Mouse (Mus musculus) ovary, postnatal 14 days (tissue): Measurements from ENCODE around the gene Kcnj6.

ENCODE experiments used
- DNase-seq: peaks from one replicate; pipeline ENCODE4 v3.0.0; 2022; ENCODE audit warnings: low spot score

Kcnj6 gene

GRCm38 (mm10) chr16:94714483-94714882 lies 283.0 kb downstream of the Kcnj6 start:
- no peak for DNase-seq

DNA sequence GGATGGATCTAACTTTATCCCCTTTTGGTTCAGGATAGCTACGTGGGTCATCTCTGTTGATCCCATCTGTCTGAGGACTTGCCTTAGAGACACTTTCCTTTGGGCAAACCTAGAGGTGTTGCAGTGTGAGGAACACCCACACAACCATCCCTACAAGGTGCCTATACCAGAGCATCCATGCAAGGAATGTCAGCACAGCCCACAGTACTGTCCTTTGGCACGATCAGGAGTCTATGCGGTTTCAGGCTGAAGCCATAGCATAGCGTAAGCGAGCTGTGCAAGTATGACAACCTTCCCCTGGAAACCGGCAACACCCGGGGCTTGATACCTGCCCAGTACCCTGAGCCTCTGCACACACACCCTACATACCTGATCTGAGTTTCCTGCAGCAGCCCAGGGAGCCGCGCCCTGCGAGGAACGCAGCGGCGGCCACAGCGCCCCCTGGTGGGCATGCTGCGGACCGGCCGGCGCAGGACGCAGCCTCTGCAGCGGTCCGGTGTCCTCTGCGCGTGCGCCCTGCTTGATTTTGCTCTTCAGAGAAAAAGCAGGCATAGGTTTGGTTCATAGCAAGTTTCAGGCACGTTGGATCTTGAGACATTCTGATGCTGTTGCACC lies 283.9 kb downstream of the Kcnj6 start:
- DNase-seq: peak; percentile 84

DNA sequence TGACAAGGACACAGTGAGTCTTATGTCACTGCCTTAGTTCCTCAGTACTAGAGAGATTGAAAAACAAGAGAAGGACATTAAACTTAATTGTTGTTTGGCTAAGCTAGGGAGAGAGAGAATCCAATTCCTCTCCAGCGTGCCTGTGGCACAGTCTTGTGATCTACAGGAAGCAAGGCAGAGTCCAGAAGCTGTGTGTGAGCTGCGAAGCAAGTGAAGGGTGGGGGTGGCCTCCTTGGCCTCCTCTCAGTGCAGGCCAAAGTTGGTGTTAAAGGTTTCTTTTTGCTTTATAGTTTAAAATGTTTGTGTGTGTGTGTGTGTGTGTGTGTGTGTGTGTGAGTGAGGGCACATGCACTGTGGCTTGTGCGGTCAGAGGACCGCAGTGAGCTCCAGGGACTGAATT lies 295.5 kb downstream of the Kcnj6 start:
- DNase-seq: no peak

DNA sequence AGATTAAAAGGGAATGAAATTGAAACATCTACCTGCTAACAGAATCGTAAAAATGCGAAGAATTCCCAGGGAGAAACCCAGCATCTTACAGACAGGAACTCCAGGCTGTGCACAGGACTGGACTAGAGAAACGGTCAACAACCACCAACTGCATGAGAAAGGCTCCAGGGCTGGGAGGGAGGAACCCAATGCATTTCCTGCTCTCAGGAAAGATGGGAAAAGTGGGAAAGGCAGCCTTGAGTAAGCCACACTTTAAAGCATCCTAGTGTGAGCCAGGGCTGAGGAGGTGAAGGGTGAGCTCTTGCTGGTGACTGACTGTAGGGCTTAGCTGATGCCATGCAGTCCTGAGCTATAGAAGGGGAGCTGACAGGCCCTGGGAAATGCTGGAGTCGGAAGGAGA lies 296.4 kb downstream of the Kcnj6 start:
- no peak for DNase-seq
